Mouse (Mus musculus): Measurements from ENCODE around the gene Aqp1. TPM values are rescaled to one million over a fixed set of nuclear protein-coding genes. Genes with fewer than 3 reads are reported as not detected.

Aqp1 gene
- total RNA-seq, 2 experiments from 2014 or later = 127 to 167 TPM

DNA sequence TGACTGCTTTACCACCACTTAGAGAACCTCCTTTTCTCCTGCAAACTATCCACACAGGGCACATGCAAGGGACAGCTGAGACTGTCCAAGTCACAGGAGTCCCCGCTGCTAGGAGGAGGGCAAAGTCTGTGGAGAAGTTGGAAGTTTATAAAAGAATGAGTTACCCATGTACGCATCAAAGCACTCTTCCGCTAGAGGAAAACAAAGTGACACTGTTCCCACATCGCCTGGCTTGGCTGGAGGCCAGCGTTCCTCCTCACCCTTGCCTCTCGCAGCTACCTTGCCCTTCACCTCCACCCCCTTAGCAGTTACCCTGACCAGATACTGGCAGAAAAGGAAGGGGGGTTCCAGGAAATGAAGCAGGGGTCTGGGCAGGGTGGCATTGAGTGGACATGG lies 21.4 kb downstream of the Aqp1 start:
- peak; percentile 14 for DNase-seq

- peak; percentile 3 for DNase-seq
These were observed 22.5 kb downstream of the Aqp1 start for GRCm38 (mm10) chr6:55358731-55359143.

GRCm38 (mm10) chr6:55362663-55363062 lies 26.4 kb downstream of the Aqp1 start:
- DNase-seq = no peak

- DNase-seq = no peak
These were observed 30.9 kb downstream of the Aqp1 start for GRCm38 (mm10) chr6:55367126-55367525.

DNA sequence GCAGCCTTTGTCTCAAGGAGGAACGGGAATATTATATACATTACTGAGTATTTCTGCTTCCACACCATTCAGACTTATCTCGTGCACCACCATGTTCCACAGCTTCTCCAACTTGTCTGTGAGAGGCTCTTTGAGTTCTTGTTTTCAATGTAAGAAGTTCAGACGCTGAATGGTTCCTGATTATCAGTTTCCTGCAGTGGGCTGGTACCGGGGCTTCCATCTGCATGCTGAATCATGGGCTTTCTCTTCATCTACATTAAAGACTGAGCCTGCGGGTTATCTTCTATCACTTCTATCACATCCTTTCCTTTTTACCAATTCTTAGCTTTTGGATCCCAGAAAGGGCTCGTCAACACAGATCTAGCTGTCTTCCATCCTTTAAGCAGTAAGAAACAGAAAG lies 34.6 kb downstream of the Aqp1 start:
- DNase-seq = no peak

- DNase-seq = no peak
These were observed 39.8 kb downstream of the Aqp1 start, which contains the start of gene Ghrhr for GRCm38 (mm10) chr6:55376076-55376475. Gene Ghrhr, plus strand, starts transcription at chr6:55376295.

GRCm38 (mm10) chr6:55376511-55376910 lies 40.3 kb downstream of the Aqp1 start:
- DNase-seq = no peak

DNA sequence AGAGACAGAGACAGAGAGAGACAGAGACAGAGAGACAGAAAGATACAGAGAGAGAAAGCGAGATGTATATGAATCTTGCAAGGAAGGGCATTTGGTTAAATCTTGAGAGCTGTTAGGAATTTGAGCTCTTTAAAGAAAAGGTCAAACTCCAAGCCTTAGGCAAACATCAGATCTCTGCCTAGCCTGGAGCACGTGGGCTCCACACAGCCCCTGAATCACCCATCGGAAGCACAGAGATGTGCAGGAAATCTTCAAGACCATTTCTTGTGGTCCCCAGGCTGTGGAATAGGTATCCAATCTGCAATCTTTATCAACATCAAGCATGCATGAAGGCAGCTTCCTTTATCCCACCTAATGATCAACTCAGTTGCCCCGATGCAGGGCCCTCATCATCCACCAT lies 41.2 kb downstream of the Aqp1 start:
- DNase-seq = no peak

GRCm38 (mm10) chr6:55379641-55380335 lies 43.6 kb downstream of the Aqp1 start:
- no peak for DNase-seq

DNA sequence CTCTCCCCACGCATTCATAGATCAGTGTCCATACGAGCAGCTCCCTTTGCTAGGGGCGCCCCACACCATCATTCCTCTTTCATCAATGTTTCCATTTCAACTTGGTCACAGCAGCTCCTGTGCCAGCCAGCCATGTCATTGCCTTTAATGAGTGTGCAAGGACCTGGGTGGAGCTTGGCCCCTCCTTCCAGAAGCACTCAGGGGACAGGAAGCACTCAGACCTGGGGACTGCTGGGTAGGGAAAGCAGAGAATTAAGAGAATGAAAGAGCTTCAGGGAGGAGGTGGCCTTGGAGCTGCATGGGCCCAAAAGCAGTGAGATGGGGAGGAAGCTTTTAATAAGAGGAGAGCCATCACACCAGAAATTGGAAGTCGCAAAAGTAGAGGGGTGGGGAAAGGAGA lies 45.7 kb downstream of the Aqp1 start:
- no peak for DNase-seq

DNA sequence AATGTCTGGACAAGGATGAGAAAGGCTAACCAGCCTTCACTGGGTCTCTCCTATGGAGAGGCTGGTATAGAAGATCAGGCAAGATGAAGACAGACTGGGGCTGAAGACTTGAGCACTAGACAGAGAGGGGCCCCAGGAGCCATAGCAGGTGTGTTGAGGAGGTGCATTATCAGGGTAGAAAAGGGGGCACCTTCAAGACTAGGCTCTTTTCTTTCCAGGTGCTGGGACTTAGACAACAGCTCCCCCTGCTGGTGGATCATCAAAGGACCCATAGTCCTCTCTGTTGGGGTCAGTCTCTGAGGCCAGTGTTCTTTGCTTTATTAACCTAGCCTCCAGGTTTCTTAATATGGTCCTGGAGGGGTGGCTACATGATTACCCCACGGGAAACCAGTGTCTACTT lies 47.7 kb downstream of the Aqp1 start:
- peak; percentile 79 for DNase-seq

DNA sequence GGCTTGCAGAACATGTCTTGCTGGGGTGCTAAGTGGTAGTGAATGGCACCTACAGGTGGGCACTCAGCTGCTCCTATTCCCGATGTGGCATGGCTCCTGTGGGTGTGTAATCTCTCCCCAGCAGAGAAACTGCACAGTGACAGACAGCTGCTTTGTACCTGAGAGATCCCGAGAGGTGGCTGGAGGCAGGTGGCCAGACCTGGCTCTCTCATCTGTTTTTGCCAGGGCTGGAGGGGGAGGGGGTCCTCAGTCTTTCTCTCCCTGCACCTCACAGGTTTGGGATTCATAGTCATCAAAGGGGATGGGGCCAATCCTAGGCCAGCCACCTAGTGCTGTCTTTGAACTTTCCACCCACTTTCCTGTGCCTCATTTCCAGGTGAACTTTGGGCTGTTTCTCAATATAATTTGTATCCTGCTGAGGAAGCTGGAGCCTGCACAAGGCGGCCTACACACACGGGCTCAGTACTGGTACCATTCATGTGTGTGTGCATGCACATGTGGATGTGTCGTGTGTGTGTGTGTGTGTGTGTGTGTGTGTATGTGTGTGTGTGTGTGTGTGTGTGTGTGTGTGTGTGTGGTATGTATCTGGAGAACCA lies 48.2 kb downstream of the Aqp1 start:
- DNase-seq = no peak

DNA sequence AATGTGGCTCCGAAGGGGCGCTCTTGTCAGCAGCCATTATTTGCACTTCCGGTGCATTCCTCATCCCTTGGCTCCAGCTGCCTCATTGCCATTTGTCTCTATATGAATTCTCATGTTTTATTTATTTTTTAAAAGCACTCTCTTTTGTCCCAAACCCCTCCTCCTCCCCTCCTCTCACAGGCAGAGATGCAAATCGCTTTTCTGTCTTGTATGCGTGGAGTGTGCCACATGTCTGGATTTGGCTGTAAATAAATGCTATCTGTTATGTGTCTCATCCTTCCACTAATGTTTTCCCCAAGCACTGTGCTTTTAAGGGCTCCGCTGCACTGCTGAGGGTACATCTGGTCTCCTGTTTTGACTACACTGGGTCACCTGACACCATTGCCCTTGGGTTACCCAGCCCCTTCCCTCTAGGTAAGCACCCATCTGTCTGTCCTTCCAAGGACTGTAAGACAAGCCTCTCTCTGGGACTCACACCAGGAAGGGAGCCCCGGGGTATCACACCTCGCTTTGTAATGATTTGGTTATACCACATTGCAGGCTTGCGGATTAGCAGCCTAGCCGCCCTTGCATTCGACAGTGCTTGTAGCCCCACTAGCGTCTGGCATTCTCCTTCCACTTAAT lies 52.4 kb downstream of the Aqp1 start:
- DNase-seq = no peak

- no peak for DNase-seq
These were observed 53.1 kb downstream of the Aqp1 start for GRCm38 (mm10) chr6:55389321-55389720.

DNA sequence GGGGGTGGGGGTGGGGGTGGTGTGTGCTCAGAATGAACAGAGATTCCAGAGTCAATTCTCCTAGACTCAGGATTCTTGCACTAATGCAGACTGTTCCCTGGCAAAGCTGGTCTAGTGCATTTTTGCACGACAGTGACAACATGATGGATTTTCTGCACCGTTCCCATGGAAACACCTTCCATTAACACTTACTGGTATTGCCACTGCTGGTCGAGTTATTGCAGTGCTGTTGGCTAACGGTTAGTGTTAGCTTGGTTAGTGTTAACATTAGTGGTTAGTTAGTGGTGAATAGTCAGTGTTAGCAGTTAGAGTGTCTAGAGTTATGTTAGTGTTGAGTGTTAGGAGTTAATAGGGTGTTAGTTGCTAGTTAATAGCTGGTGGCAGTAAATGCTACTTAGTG lies 55.6 kb downstream of the Aqp1 start:
- no peak for DNase-seq

- peak; percentile 88 for DNase-seq
These were observed 56.2 kb downstream of the Aqp1 start for GRCm38 (mm10) chr6:55392453-55392852.

GRCm38 (mm10) chr6:55394854-55395253 lies 58.6 kb downstream of the Aqp1 start:
- no peak for DNase-seq

DNA sequence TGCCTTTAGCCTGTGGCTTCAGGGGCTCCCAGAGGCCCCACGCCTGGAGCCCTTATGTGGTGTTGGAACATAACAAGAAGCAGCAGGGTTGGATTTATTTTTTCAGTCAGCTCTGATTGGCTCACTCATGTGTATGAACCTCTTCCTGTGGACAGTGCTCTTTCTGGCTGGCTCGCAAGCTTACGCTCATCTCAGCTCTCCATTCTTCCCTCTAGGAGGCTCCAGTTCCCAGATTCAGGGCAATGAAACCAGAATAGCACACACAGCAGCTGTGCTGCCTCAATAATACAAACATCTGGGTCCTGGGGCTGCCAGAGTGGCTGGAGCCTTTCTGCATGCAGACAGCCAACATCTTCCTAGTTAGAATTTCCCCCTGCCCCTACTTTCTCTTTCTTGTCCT lies 59.9 kb downstream of the Aqp1 start:
- DNase-seq = no peak

DNA sequence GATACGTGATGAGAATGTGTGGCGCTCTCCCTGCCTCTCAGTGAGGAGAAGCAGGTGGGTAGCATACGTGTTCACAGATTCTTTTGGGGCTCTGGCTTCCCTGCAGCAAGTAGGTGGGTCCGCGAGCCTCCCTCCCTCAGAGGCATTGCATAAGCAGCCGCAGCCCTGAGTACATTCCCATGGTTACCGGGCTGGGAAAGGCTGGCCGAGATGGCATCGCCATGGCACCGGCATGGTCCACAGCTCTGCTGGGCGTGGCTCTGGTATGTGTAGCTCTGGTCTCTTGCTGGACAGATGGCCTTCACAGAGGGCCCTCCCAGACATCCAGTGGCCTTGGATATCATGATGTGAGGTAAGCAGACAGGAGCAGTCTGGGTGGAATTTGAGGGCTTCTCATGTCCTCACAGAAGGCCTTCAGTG lies 60.4 kb downstream of the Aqp1 start:
- DNase-seq = no peak
